8 mouse cellular contexts compared by ENCODE assay signal in genomic region chr11:75172151-75173094, GRCm38 (mm10). TPM values are rescaled to one million over a fixed set of nuclear protein-coding genes. Genes with fewer than 3 reads are reported as not detected.
DNase-seq lines count a peak whose midpoint lies in the region; ATAC-seq lines count a peak whose summit lies in the region.

No protein-coding gene starts in this region.

- no peak for DNase-seq in kidney, adult 9 months
- DNase-seq in MN1 (ENCODE audit: low spot score) = peak; percentile 79
- peak; percentile 72 to 73 for DNase-seq in cerebellum, postnatal 10 days
- peak; percentile 38 for DNase-seq in hindbrain, embryonic 10.5 days (ENCODE audit: low spot score)
- peak; percentile 71 to 77 for DNase-seq in right cerebral cortex, postnatal 36 days (ENCODE audit: low spot score in 2 of 2)

- ATAC-seq in kidney, embryonic 16.5 days (ENCODE audit: low FRiP score, low TSS enrichment) = peak; percentile 1; the same call in 1 of the 2 replicates
- no peak for ATAC-seq in liver, embryonic 15.5 days (ENCODE audit: insufficient read depth)
- no peak for ATAC-seq in monocyte, adult 5-6 weeks (replicated peaks; ENCODE audit: insufficient number of reproducible peaks, low FRiP score, low TSS enrichment, poor library complexity, severe bottlenecking)

- peaks cover 6% of the 10 kb centered on the region; the same call in 1 of the 2 replicates for H3K36me3 ChIP-seq in kidney, embryonic 16.5 days (ENCODE audit: insufficient read depth, low read length)
- H3K36me3 ChIP-seq in hindbrain, embryonic 10.5 days = peaks cover 13% of the 10 kb centered on the region
- H3K36me3 ChIP-seq in liver, embryonic 15.5 days (replicated peaks) = peaks cover 11% of the 10 kb centered on the region; the same call in 1 of the 2 replicates

- H3K27ac ChIP-seq in kidney, embryonic 16.5 days (ENCODE audit: low read length) = no peak overlapping the region
- H3K27ac ChIP-seq in hindbrain, embryonic 10.5 days = peak overlapping the region; percentile 60; the same call in 1 of the 2 replicates
- H3K27ac ChIP-seq in liver, embryonic 15.5 days (replicated peaks) = no peak overlapping the region

- peak overlapping the region; percentile 68 for H3K4me3 ChIP-seq in kidney, embryonic 16.5 days (ENCODE audit: low read length)
- peak overlapping the region; percentile 58 for H3K4me3 ChIP-seq in hindbrain, embryonic 10.5 days
- H3K4me3 ChIP-seq in liver, embryonic 15.5 days (replicated peaks) = peak overlapping the region; percentile 62

- H3K4me2 ChIP-seq in kidney, embryonic 16.5 days (replicated peaks; ENCODE audit: low read depth, low read length) = peak overlapping the region; percentile 91
- peak overlapping the region; percentile 92 for H3K4me2 ChIP-seq in liver, embryonic 15.5 days

- WGBS in kidney, embryonic 16.5 days = 0% methylated on average over 72 of the region's 75 CpGs
- WGBS in hindbrain, embryonic 10.5 days = under 1% methylated on average over 75 of the region's 75 CpGs
- 1% methylated on average over 74 of the region's 75 CpGs for WGBS in liver, embryonic 15.5 days (ENCODE audit: insufficient replicate concordance)

- peak overlapping the region; percentile 45; the same call in 1 of the 2 replicates for H3K9ac ChIP-seq in kidney, embryonic 16.5 days (replicated peaks; ENCODE audit: low read length)
- 0 out of 2 replicates have a peak overlapping the region, but pooled peaks have one; percentile 18 for H3K9ac ChIP-seq in liver, embryonic 15.5 days

- H3K9me3 ChIP-seq in kidney, embryonic 16.5 days (ENCODE audit: low read length) = no peaks in the 10 kb centered on the region
- H3K9me3 ChIP-seq in hindbrain, embryonic 10.5 days = no peaks in the 10 kb centered on the region
- H3K9me3 ChIP-seq in liver, embryonic 15.5 days (replicated peaks) = no peaks in the 10 kb centered on the region; the same call in 1 of the 2 replicates

- H3K27me3 ChIP-seq in kidney, embryonic 16.5 days (ENCODE audit: insufficient read depth, low read length) = peaks cover 48% of the 10 kb centered on the region
- peaks cover 75% of the 10 kb centered on the region for H3K27me3 ChIP-seq in hindbrain, embryonic 10.5 days (ENCODE audit: insufficient read depth, poor library complexity, severe bottlenecking)
- H3K27me3 ChIP-seq in liver, embryonic 15.5 days = peaks cover 89% of the 10 kb centered on the region

- H3K4me1 ChIP-seq in kidney, embryonic 16.5 days (ENCODE audit: insufficient read depth, low read length) = peaks cover 50% of the 10 kb centered on the region
- peaks cover 65% of the 10 kb centered on the region for H3K4me1 ChIP-seq in hindbrain, embryonic 10.5 days (replicated peaks)
- H3K4me1 ChIP-seq in liver, embryonic 15.5 days (replicated peaks) = peaks cover 66% of the 10 kb centered on the region

RNA-seq across cellular contexts. Expression of gene Hic1, which starts 3.1 kb away (rescaled TPM):
- polyA plus RNA-seq in kidney, embryonic 16.5 days (2015; fragmentation: Nextera tagmentation; extraction: Ambion mirVana) = 16.1 and 16.2 TPM in 2 replicates
- polyA plus RNA-seq in hindbrain, embryonic 10.5 days (2016; fragmentation: Nextera tagmentation; extraction: Ambion mirVana) = 0.15 and 0.52 TPM in 2 replicates
- 1.3 and 1.5 TPM in 2 replicates for polyA plus RNA-seq in liver, embryonic 15.5 days (2015; fragmentation: Nextera tagmentation; extraction: Ambion mirVana)
- 0.11 to 0.95 TPM (median 0.78 TPM) in 3 replicates for total RNA-seq in monocyte, adult 5-6 weeks (2017)

RNA-seq across cellular contexts. Expression of gene Ovca2, which starts 6.2 kb away (rescaled TPM):
- polyA plus RNA-seq in kidney, embryonic 16.5 days (2015; fragmentation: Nextera tagmentation; extraction: Ambion mirVana) = 26.1 and 26.9 TPM in 2 replicates
- polyA plus RNA-seq in hindbrain, embryonic 10.5 days (2016; fragmentation: Nextera tagmentation; extraction: Ambion mirVana) = 27.6 and 33.1 TPM in 2 replicates
- polyA plus RNA-seq in liver, embryonic 15.5 days (2015; fragmentation: Nextera tagmentation; extraction: Ambion mirVana) = 9.2 and 10.2 TPM in 2 replicates
- 8.5 to 15.8 TPM (median 9.5 TPM) in 3 replicates for total RNA-seq in monocyte, adult 5-6 weeks (2017)

RNA-seq across cellular contexts. Expression of gene Dph1, which starts 18.6 kb away (rescaled TPM):
- 28.2 and 28.4 TPM in 2 replicates for polyA plus RNA-seq in kidney, embryonic 16.5 days (2015; fragmentation: Nextera tagmentation; extraction: Ambion mirVana)
- polyA plus RNA-seq in hindbrain, embryonic 10.5 days (2016; fragmentation: Nextera tagmentation; extraction: Ambion mirVana) = 23.2 and 24.2 TPM in 2 replicates
- 10.9 and 11.6 TPM in 2 replicates for polyA plus RNA-seq in liver, embryonic 15.5 days (2015; fragmentation: Nextera tagmentation; extraction: Ambion mirVana)
- 3.0 to 22.9 TPM (median 3.2 TPM) in 3 replicates for total RNA-seq in monocyte, adult 5-6 weeks (2017)

RNA-seq across cellular contexts. Expression of gene Rtn4rl1, which starts 21.2 kb away (rescaled TPM):
- 3.8 and 5.0 TPM in 2 replicates for polyA plus RNA-seq in kidney, embryonic 16.5 days (2015; fragmentation: Nextera tagmentation; extraction: Ambion mirVana)
- polyA plus RNA-seq in hindbrain, embryonic 10.5 days (2016; fragmentation: Nextera tagmentation; extraction: Ambion mirVana) = 2.5 and 2.8 TPM in 2 replicates
- 0.74 and 0.88 TPM in 2 replicates for polyA plus RNA-seq in liver, embryonic 15.5 days (2015; fragmentation: Nextera tagmentation; extraction: Ambion mirVana)
- 1.5 to 3.6 TPM (median 2.2 TPM) in 3 replicates for total RNA-seq in monocyte, adult 5-6 weeks (2017)
